8 mouse cellular contexts compared by ENCODE assay signal in genomic region chr19:5040862-5041523, GRCm38 (mm10). TPM values are rescaled to one million over a fixed set of nuclear protein-coding genes. Genes with fewer than 3 reads are reported as not detected.
DNase-seq lines count a peak whose midpoint lies in the region; ATAC-seq lines count a peak whose summit lies in the region.

Gene Brms1 (plus strand): TSS chr19:5041354.

- peaks cover 16% of the 10 kb centered on the region; the same call in 1 of the 2 replicates for H3K4me1 ChIP-seq in forebrain, embryonic 11.5 days (replicated peaks; ENCODE audit: control insufficient read depth, insufficient read depth, low read length)
- H3K4me1 ChIP-seq in heart, embryonic 15.5 days (replicated peaks) = peaks cover 36% of the 10 kb centered on the region
- peaks cover 45% of the 10 kb centered on the region for H3K4me1 ChIP-seq in liver, embryonic 13.5 days (replicated peaks)
- H3K4me1 ChIP-seq in stomach, embryonic 14.5 days (ENCODE audit: control insufficient read depth, insufficient read depth, low read length) = peaks cover 26% of the 10 kb centered on the region

- H3K36me3 ChIP-seq in forebrain, embryonic 11.5 days (ENCODE audit: control insufficient read depth, insufficient read depth, low read length) = no peaks in the 10 kb centered on the region; the same call in 1 of the 2 replicates
- H3K36me3 ChIP-seq in heart, embryonic 15.5 days = no peaks in the 10 kb centered on the region; the same call in 1 of the 2 replicates
- peaks cover 18% of the 10 kb centered on the region; the same call in 1 of the 2 replicates for H3K36me3 ChIP-seq in liver, embryonic 13.5 days
- peaks cover 3% of the 10 kb centered on the region; the same call in 1 of the 2 replicates for H3K36me3 ChIP-seq in stomach, embryonic 14.5 days (ENCODE audit: control insufficient read depth, insufficient read depth, low read length)

- H3K27ac ChIP-seq in forebrain, embryonic 11.5 days (ENCODE audit: low read depth, low read length) = peak within 1 kb of the TSS; percentile 37; the same call in 1 of the 2 replicates
- H3K27ac ChIP-seq in heart, embryonic 15.5 days = peak within 1 kb of the TSS; percentile 76
- peak within 1 kb of the TSS; percentile 82 for H3K27ac ChIP-seq in liver, embryonic 13.5 days
- peak within 1 kb of the TSS; percentile 61 for H3K27ac ChIP-seq in stomach, embryonic 14.5 days (ENCODE audit: low read length)

- peak; percentile 67 to 83 for DNase-seq in CD8-positive naive resting alpha-beta T cell, adult 2 months (ENCODE audit: low read depth in 2 of 2, low spot score in 2 of 2)
- DNase-seq in c-Kit-positive CD71-negative TER-119-negative erythroid progenitor cells, embryonic 14.5 days (ENCODE audit: low read depth) = peak; percentile 93
- peak; percentile 96 for DNase-seq in forebrain, embryonic 11.5 days (ENCODE audit: low spot score)
- DNase-seq in kidney, postnatal 25 days = peak; percentile 93 to 97
- DNase-seq in liver, embryonic 13.5 days = peak; percentile 82
- peak; percentile 81 to 86 for DNase-seq in natural killer cell, adult 2 months (ENCODE audit: low spot score in 2 of 2)

- H3K4me2 ChIP-seq in forebrain, embryonic 11.5 days (ENCODE audit: low read depth, low read length, severe bottlenecking) = peak within 1 kb of the TSS; percentile 99
- peak within 1 kb of the TSS; percentile 98 for H3K4me2 ChIP-seq in heart, embryonic 15.5 days
- H3K4me2 ChIP-seq in liver, embryonic 13.5 days = peak within 1 kb of the TSS; percentile 95
- peak within 1 kb of the TSS; percentile 93 for H3K4me2 ChIP-seq in stomach, embryonic 14.5 days (replicated peaks; ENCODE audit: low read depth, low read length)

- H3K4me3 ChIP-seq in forebrain, embryonic 11.5 days (ENCODE audit: low read depth, low read length) = peak within 1 kb of the TSS; percentile 65
- H3K4me3 ChIP-seq in heart, embryonic 15.5 days = peak within 1 kb of the TSS; percentile 84
- peak within 1 kb of the TSS; percentile 75 for H3K4me3 ChIP-seq in liver, embryonic 13.5 days (replicated peaks)
- peak within 1 kb of the TSS; percentile 56 for H3K4me3 ChIP-seq in stomach, embryonic 14.5 days (ENCODE audit: low read depth, low read length)

- peak within 1 kb of the TSS; percentile 65 for H3K9ac ChIP-seq in forebrain, embryonic 11.5 days (ENCODE audit: low read length)
- peak within 1 kb of the TSS; percentile 86 for H3K9ac ChIP-seq in heart, embryonic 15.5 days
- peak within 1 kb of the TSS; percentile 75 for H3K9ac ChIP-seq in liver, embryonic 13.5 days
- peak within 1 kb of the TSS; percentile 83 for H3K9ac ChIP-seq in stomach, embryonic 14.5 days (replicated peaks; ENCODE audit: low read depth, low read length)

- H3K9me3 ChIP-seq in forebrain, embryonic 11.5 days (ENCODE audit: control insufficient read depth, low read length) = no peaks in the 10 kb centered on the region
- H3K9me3 ChIP-seq in heart, embryonic 15.5 days (replicated peaks) = no peaks in the 10 kb centered on the region
- H3K9me3 ChIP-seq in liver, embryonic 13.5 days (replicated peaks) = no peaks in the 10 kb centered on the region
- no peaks in the 10 kb centered on the region for H3K9me3 ChIP-seq in stomach, embryonic 14.5 days (ENCODE audit: control insufficient read depth, low read depth, low read length)

- peak; percentile 77 for ATAC-seq in forebrain, embryonic 11.5 days (replicated peaks; ENCODE audit: low FRiP score)
- peak; percentile 52 for ATAC-seq in heart, embryonic 15.5 days (replicated peaks; ENCODE audit: insufficient number of reproducible peaks, insufficient read depth, low FRiP score, low read depth)
- peak; percentile 74 for ATAC-seq in liver, embryonic 13.5 days (ENCODE audit: low read depth)
- peak; percentile 64 for ATAC-seq in stomach, embryonic 14.5 days (ENCODE audit: insufficient number of reproducible peaks, insufficient read depth, low FRiP score, low read depth)

- WGBS in forebrain, embryonic 11.5 days = 9% methylated on average over 40 of the region's 40 CpGs
- 4% methylated on average over 40 of the region's 40 CpGs for WGBS in heart, embryonic 15.5 days
- WGBS in liver, embryonic 13.5 days (ENCODE audit: insufficient replicate concordance) = 3% methylated on average over 40 of the region's 40 CpGs
- WGBS in stomach, embryonic 14.5 days = 3% methylated on average over 40 of the region's 40 CpGs

- H3K27me3 ChIP-seq in forebrain, embryonic 11.5 days (ENCODE audit: control insufficient read depth, insufficient read depth, low read length) = no peaks in the 10 kb centered on the region
- H3K27me3 ChIP-seq in heart, embryonic 15.5 days = no peaks in the 10 kb centered on the region
- no peaks in the 10 kb centered on the region for H3K27me3 ChIP-seq in liver, embryonic 13.5 days
- no peaks in the 10 kb centered on the region for H3K27me3 ChIP-seq in stomach, embryonic 14.5 days (ENCODE audit: control insufficient read depth, insufficient read depth, low read length)

RNA-seq across cellular contexts. Expression of gene Brms1, which starts in this region (rescaled TPM):
- 58.4 and 62.6 TPM in 2 replicates for polyA plus RNA-seq in forebrain, embryonic 11.5 days (2014; fragmentation: Nextera tagmentation; extraction: Ambion mirVana)
- polyA plus RNA-seq in heart, embryonic 15.5 days (2015; fragmentation: Nextera tagmentation; extraction: Ambion mirVana) = 23.0 and 31.9 TPM in 2 replicates
- 34.8 and 35.1 TPM in 2 replicates for polyA plus RNA-seq in liver, embryonic 13.5 days (2015; fragmentation: Nextera tagmentation; extraction: Ambion mirVana)
- 43.4 and 45.3 TPM in 2 replicates for polyA plus RNA-seq in stomach, embryonic 14.5 days (2014; fragmentation: Nextera tagmentation; extraction: Ambion mirVana)

Comparison
In these comparisons a context has a peak if more than half of its experiments do, and no peak if none do; other contexts are left out.
1. Peak in every context shown above with its lines: DNase-seq, ATAC-seq, H3K4me3 ChIP-seq and H3K27ac ChIP-seq.